Mouse (Mus musculus) midbrain, embryonic 16.5 days (tissue): Measurements from ENCODE around the gene Orc3. TPM values are rescaled to one million over a fixed set of nuclear protein-coding genes. Genes with fewer than 3 reads are reported as not detected.

Experiments used
- polyA plus RNA-seq: library from polyadenylated mRNA; unstranded; fragments of >200 nt; fragmentation: Nextera tagmentation; extraction: Ambion mirVana; gene quantifications from 2 replicates; pipeline ENCODE4 v1.2.1, GENCODE M21; 2015

Gene Orc3
- polyA plus RNA-seq, 1 experiment from 2014 or later, result 78.6 TPM

Other genes with a start within 250 kb of the Orc3 start
- gene Akirin2, start 64.0 kb downstream of the Orc3 start, polyA plus RNA-seq, result 68.4 and 81.2 TPM in 2 replicates
- gene Rars2, start within 50 bp of the Orc3 start, polyA plus RNA-seq, result 50.4 and 59.3 TPM in 2 replicates
- 47.3 and 48.7 TPM in 2 replicates for gene Slc35a1, start 72.5 kb upstream of the Orc3 start, polyA plus RNA-seq
- 3.4 and 4.1 TPM in 2 replicates for gene Cfap206, start 115.3 kb upstream of the Orc3 start, polyA plus RNA-seq
- gene Gm136, start 141.3 kb upstream of the Orc3 start, polyA plus RNA-seq, result not detected in 2 replicates
- gene Smim8, start 163.5 kb upstream of the Orc3 start, polyA plus RNA-seq, result 41.7 TPM in 2 replicates